Mouse (Mus musculus): ENCODE measurements around the gene Itpr1.
A peak's percentile ranks its signal among the peaks of the same experiment; 100 is the strongest.

Itpr1 gene

GRCm38 (mm10) chr6:108467597-108467996 lies 254.7 kb downstream of the Itpr1 start:
- DNase-seq (ENCODE audit: low read depth, low spot score): no peak

DNA sequence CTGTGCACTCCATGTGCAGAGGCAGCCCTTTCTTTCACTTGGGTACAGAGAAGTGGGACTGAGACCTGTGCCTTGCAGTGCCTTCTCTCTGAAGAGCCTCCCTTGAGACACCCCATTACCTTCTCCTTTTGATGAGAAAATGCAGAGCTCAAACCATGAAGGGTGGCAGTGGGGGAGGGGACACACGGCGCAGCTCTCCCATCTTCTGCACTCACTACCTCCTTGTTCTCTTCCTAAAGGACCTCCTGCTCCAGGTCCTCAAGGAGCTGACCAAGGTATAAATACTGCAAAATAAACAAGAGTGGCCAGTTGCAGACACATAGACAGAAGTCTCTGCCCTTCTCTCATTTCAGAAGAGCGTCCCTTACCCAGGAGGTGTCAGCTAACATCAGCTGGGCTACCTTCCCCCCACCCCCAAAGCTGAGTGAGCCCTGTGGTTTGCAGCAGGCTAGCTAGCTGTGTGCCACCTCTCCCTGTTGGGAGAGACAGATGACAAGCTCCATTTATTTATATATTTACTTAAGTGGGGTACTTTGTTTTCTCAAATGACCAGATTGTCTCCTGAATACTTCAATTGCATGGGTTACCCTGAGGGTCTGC lies 255.4 kb downstream of the Itpr1 start:
- no peak for DNase-seq (ENCODE audit: low read depth, low spot score)

- DNase-seq (ENCODE audit: low read depth, low spot score): no peak
Measured at GRCm38 (mm10) chr6:108471878-108472277, 259.0 kb downstream of the Itpr1 start.

DNA sequence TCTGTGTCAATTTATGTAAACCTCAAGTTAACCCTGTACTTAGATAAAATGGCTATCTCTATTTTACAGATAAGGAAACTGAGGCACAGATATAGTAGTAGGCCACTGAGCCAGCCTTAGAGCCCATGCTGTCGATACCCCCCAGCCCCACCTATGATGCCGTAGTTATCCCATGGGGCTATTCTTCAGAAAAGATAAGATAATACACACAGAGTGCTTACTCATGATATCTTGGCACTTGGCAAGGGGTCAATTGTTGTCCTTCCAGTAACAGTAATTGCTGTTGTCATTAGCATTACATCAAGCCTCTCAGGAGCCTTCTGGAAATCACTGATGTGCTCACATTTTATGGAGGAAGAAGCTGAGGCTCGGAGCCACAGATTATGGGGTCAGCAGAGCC lies 259.9 kb downstream of the Itpr1 start:
- no peak for DNase-seq (ENCODE audit: low read depth, low spot score)

DNA sequence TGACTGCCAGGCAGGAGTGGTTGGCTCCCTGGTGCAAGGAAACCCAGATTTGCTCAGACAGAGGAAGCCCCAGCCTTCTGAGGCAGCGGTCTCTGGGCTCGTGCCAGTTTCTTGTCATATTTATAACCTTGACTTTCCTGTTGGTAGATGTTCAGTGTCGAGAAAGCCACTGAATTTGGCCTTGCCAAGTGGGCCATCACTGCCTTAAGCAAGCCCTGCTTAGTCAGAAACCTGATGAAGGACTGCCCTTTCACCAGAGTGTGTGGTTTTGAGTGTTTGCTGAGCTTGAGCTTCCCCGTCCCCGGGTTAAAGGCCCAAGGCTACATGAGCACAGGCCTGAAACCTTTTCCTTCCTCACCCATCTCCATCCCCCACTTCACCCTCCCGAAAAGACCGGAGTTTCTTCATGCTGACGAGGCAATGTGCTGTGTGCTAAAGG lies 263.9 kb downstream of the Itpr1 start:
- DNase-seq (ENCODE audit: low read depth, low spot score): peak; percentile 47

GRCm38 (mm10) chr6:108477602-108478001 lies 264.7 kb downstream of the Itpr1 start:
- DNase-seq (ENCODE audit: low read depth, low spot score): peak; percentile 39

DNA sequence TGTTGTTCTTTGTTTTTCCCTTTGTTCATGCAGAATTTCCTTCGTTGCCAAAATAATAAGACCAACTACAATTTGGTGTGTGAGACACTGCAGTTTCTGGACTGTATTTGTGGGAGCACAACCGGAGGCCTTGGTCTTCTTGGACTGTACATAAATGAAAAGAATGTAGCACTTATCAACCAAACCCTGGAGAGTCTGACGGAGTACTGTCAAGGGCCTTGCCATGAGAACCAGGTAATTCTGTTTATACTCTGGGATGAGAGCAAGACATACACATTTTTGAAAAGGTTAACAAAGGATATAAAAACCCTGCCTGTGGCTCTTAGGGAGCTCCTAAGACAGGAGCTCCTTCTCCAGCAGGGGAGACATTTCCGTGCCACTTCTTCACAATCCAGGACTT lies 268.3 kb downstream of the Itpr1 start:
- no peak for DNase-seq (ENCODE audit: low read depth, low spot score)

- DNase-seq (ENCODE audit: low read depth, low spot score): peak; percentile 56
Measured at GRCm38 (mm10) chr6:108482464-108482863, 269.6 kb downstream of the Itpr1 start.

DNA sequence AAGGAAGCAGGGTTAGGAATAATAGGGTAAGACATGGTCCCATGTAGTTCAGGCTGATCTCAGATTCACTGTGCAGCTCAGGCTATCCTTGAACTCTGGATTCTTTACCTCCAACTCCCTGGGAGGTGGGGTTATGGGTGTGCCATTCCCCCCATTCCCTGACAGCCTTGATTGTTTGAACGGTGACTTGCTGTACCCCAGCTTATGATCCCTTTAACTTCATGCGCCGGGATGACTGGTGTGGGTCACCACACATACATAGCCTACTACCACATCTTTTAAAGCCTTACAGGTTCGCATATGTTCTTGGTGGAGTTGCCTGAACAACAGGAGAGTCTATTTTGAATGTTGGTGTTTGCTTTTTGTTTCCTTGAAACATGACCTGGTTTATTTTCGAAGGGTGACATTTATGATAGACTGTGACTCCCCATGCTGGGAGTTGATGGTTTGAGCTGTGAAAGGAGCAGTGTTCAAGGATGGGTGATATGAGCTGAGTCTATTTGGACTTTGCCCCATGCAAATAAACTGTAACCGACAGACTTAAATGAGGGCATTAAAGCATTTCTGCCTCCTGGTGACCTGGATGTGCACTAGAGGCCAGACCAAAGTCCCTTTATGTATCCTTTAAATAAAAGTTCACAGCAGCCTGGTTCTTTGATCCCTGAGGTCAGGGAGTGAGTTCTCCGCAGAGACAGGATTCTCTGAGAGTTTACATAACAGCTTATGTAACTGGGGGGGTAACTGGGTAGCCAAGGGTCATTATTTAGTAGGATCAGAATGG lies 273.5 kb downstream of the Itpr1 start:
- DNase-seq (ENCODE audit: low read depth, low spot score): no peak

DNA sequence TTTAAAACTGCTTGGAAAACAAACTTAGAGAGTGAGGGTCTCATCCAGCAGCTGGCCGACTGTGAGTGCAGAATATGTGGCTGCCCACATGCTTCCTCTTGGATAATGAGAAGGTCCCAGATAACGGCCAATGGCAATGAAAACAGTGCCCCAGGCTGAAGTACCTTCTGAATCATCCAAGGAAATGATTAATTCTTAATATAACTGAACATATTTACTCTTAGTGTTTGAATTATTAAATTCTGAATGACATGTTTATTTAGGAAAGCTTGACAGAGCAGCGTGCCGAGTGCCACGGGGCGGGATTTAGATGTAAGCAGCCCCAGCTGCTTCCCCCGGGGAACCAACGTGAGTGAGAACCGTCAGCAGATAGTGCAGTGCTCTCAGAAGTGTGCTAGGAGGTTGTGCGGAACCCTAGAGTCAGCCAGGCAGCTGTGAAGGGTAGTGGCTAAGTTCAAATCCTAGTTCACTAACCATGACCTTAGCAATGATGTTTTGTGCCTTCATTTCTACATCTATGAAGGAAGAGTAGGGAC lies 274.5 kb downstream of the Itpr1 start:
- no peak for DNase-seq (ENCODE audit: low read depth, low spot score)

- peak; percentile 46 for DNase-seq (ENCODE audit: low read depth, low spot score)
Measured at GRCm38 (mm10) chr6:108488250-108488649, 275.4 kb downstream of the Itpr1 start.

- DNase-seq (ENCODE audit: low read depth, low spot score): no peak
Measured at GRCm38 (mm10) chr6:108491969-108492368, 279.1 kb downstream of the Itpr1 start.

DNA sequence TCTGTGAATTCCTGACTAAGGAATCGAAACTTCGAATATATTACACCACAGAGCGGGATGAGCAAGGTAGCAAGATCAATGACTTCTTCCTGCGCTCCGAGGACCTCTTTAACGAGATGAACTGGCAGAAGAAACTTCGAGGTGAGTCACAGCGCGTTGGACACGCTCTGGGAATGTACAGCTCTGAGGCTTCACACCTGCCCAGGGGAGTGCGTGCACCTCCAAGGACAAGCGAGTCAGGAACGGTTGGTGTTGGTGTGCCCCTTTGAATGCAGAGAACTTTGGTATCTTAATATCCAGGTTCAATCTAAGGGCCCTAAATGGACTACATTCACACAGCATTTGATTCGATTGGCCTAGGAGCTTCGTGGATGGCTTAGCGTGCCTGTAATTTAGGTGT lies 280.9 kb downstream of the Itpr1 start:
- no peak for DNase-seq (ENCODE audit: low read depth, low spot score)

DNA sequence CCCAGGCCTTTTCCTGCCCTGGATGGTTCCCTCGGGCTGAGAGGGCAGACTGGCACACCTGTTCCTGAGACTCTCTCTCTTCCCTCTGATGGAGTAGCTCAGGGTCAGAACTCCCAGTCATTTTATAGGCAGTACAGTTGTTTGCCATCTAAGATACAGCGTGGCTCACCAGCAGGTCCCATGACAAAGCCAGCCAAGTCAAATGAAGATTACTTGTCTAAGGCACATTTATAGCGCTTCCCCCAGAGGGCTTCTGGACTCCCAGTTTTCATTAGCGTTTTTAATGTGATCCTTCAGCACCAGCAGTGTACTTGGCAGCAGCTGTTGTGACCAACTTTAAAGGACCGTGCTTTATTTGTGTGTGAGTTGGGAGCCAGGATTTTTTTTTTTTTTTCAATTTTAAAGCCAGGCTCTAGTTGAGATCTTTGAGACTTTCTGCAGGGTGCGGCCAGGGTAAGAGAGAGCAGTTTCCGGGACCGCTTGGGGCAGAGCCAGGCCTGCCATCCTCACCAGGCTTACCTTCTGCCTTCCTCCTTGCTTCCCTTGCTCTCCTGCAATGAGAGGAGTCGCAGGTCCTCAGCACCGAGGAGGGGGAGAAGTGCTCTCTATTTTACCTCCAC lies 281.4 kb downstream of the Itpr1 start:
- DNase-seq (ENCODE audit: low read depth, low spot score): no peak

DNA sequence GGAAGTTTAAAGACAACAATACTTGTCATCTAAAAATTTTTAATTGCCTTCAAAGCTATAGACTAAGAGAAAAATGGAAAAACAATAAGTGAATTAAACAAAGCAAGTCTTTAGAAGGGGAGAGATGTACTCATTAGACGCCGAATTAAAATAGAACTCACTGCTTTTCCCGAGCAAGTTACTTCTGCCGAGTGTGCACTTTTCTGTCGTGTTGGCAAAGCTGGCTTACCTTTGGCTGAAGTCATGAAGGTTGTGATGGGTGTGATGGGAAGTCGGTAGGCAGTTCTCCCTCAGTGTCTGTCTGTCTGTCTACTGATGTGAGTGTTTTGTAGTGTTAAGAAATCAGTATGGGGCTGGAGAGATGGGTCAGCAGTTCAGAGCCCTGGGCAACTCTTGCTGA lies 282.1 kb downstream of the Itpr1 start:
- no peak for DNase-seq (ENCODE audit: low read depth, low spot score)

GRCm38 (mm10) chr6:108498070-108498469 lies 285.2 kb downstream of the Itpr1 start:
- no peak for DNase-seq (ENCODE audit: low read depth, low spot score)

DNA sequence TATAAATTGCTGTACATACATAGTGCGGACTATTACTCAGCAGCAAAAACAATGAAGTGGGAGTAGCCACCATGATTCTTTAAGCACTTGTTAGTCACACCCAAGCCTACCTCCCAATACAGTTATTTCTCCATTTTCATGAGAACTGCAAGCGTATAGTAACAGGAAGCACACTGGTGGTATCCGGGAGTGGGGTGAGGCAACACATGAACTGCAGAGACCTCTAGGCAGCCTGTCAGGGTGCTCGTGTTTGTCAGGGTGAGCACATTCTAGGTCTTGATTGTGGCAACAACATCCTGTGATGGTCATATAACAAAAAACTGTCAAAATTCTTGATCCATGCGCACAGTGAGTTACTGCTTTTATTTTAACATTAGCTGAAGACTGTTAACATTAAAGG lies 290.8 kb downstream of the Itpr1 start:
- peak; percentile 77 for DNase-seq (ENCODE audit: low read depth, low spot score)

DNA sequence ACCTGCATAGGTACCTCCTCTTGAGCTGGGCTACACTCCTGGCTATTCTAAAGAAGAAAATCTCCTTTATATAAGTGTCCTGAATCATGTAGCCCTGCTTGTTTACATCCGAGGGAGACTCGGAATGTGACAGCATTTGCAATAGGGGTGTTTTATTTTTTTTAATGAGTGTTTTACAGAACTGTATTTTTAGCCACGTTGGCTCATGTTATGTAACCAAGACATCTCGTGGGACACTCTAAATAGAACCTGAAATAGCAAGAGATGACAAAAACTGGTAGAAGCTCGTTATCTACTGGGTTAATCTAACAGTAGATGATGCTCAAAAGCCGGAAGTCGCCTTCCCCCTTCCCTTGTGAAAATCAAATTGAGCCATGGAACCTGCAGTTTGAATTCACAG lies 291.8 kb downstream of the Itpr1 start:
- DNase-seq (ENCODE audit: low read depth, low spot score): peak; percentile 63

- no peak for DNase-seq (ENCODE audit: low read depth, low spot score)
Measured at GRCm38 (mm10) chr6:108506161-108506560, 293.3 kb downstream of the Itpr1 start.

- peak; percentile 36 for DNase-seq (ENCODE audit: low read depth, low spot score)
Measured at GRCm38 (mm10) chr6:108507337-108507736, 294.4 kb downstream of the Itpr1 start.

GRCm38 (mm10) chr6:108509320-108509719 lies 296.4 kb downstream of the Itpr1 start:
- DNase-seq (ENCODE audit: low read depth, low spot score): no peak

GRCm38 (mm10) chr6:108510101-108510500 lies 297.2 kb downstream of the Itpr1 start:
- peak; percentile 20 for DNase-seq (ENCODE audit: low read depth, low spot score)

- peak; percentile 43 for DNase-seq (ENCODE audit: low read depth, low spot score)
Measured at GRCm38 (mm10) chr6:108512097-108512496, 299.2 kb downstream of the Itpr1 start.
